Mouse (Mus musculus): Measurements from ENCODE around the gene Vps13d.

- TF ChIP-seq CTCF (IDR thresholded peaks at IDR 0.05; ENCODE audit: insufficient read depth, low read depth, low read length): no peak
- TF ChIP-seq POLR2A (IDR thresholded peaks at IDR 0.05; ENCODE audit: insufficient read depth, low read depth, low read length): no peak
Measured at GRCm38 (mm10) chr4:145221379-145221778, 26.6 kb upstream of the Vps13d start.
